Mouse (Mus musculus) monocyte, adult 59 days (primary cell): ENCODE data around the gene Slc9c1. TPM values are rescaled to one million over a fixed set of nuclear protein-coding genes. Genes with fewer than 3 reads are reported as not detected.

Experiments used
- total RNA-seq, 2 experiments: library from RNA; stranded (reverse); gene quantifications; one replicate each; pipeline ENCODE4 v1.2.4; 2023

Gene Slc9c1
- not detected for total RNA-seq

DNA sequence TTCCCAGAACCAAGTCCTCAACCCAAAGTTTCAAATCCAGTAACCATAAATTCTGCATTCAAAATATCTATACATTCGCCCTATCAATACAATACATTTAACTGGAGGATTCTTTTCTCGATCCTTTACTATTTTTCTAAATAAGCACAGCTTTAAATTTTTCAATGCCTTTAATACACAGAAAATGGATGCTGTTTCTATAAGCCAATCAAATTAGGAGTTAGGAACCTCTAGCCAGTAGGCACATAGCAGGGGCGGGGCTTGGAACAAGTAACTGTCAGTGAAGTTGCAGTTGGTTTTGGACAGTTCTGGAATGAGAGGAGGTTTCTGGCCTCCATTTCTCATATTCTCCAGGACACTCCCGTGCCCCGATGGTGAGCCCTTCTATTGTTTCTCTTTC is at the start of gene Slc9c1:
TSS of gene Slc9c1 (plus strand) at position 301 of the 400 bp plus-strand sequence.

DNA sequence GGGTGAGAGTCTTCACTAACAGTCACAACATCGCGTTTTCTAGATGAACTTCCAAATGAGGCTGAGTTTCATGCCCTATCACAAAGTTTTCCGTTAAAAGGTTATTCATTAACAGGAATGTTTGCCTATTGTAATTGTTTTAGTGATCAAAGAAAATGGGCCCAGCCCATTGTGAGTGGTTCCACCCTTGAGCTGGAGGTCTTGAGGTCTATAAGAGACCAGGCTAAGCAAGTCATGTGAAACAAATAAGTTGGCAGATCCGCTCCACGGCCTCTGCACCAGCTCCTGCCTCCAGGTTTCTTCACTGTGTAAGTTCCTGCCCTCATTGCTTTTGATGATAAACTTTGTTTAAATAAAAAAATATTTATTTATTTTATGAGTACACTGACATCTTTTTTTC is 42.2 kb upstream of the Slc9c1 start, which contains the start of gene Gm609:
TSS of gene Gm609 (minus strand) at position 43 of the 400 bp plus-strand sequence.

DNA sequence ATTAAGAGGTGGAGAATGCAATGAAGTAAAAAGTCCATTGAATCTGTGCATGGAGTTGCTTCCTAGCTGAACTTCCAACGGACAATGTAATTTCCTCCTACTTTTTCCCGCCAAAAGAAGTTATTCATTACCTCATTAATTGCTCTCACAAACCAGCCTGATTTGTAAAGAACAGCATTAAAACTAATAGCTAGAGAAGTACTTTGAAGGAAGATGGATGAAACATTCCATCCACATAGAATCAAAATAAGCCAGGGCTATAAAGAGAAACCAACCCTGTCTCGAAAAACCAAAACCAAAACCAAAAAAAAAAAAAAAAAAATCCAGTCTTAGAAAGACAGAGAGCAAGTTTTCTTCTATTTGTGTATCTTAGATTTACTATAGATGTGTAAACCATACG is 3.2 kb upstream of the Slc9c1 start, which contains the start of gene Gm17783:
TSS of gene Gm17783 (minus strand) at position 101 of the 400 bp plus-strand sequence.

DNA sequence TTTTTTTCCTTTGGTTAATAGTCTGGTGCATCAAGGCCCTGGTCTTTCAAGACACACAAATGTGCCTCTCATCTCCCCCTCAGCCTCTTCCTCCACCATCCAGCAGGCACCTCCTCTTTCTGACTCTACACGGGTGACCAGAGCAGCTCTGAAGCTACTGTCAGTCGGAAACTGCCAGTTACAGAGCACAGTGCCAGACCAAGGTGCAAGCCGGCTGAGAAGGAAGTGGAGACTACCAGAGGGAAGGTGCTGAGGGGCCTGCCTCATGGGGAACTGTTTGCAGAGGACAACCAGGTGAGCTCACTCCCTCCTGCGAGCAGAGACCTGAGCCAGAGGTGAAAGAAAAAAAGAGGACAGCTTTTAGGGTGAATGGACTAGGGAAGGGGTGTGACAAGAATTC is 75.2 kb downstream of the Slc9c1 start, which contains the start of gene Gcsam:
TSS of gene Gcsam (plus strand) at position 114 of the 400 bp plus-strand sequence.

DNA sequence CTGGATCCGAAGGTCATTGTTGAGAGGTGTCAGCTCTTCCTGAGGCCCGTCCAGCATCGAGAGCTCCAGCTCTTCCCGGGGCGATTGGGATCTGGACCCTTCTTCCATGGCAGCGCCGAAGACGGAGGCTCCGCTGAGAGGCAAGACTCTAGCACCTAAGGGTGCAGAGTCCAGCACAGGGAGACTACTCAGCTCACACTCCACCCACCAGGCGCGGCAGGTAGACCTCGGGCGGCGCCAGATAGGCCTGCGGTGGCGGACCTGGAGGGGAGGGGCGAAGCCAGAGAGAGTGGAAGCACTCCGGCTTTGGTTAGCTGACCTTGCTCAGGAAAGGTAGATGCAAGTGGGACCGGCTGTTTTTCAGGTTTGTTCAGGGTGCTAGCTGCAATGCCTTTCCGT is 118.8 kb downstream of the Slc9c1 start, which contains the start of gene BC016579:
TSS of gene BC016579 (minus strand) at position 135 of the 399 bp plus-strand sequence.

Other genes starting within 250 kb of the Slc9c1 start
- gene Cd200, start 126.3 kb upstream of the Slc9c1 start, total RNA-seq: 1 to 10 TPM in 1 of 2 experiments, under 1 TPM in 1; 0.76 to 2.2 TPM
- gene Gm609, start 42.3 kb upstream of the Slc9c1 start, total RNA-seq: not detected
- gene Gm17783, start 3.3 kb upstream of the Slc9c1 start, total RNA-seq: not detected
- under 1 TPM in 1 of 2 experiments, not detected in 1; 0.30 TPM for gene Gcsam, start 75.1 kb downstream of the Slc9c1 start, total RNA-seq
- not detected for gene BC016579, start 118.8 kb downstream of the Slc9c1 start, total RNA-seq
- not detected for gene Tmprss7, start 158.3 kb downstream of the Slc9c1 start, total RNA-seq
- under 1 TPM in 1 of 2 experiments, not detected in 1; 0.39 TPM for gene Tagln3, start 189.3 kb downstream of the Slc9c1 start, total RNA-seq
- 10 to 100 TPM; 14.5 to 18.6 TPM for gene Abhd10, start 207.6 kb downstream of the Slc9c1 start, total RNA-seq